In genomic region chr2:73218913-73219312, GRCm38 (mm10) we compare ENCODE assay signal across 8 mouse cellular contexts. TPM values are rescaled to one million over a fixed set of nuclear protein-coding genes. Genes with fewer than 3 reads are reported as not detected.
DNase-seq lines count a peak whose midpoint lies in the region; ATAC-seq lines count a peak whose summit lies in the region.

Gene Ola1, minus strand, starts transcription at chr2:73218924.

- no peaks in the 10 kb centered on the region for H3K4me1 ChIP-seq in neural tube, embryonic 11.5 days (ENCODE audit: control insufficient read depth, insufficient read depth, low read length)
- 0 out of 2 replicates have a peak, but pooled peaks cover 2% of the 10 kb centered on the region for H3K4me1 ChIP-seq in forebrain, embryonic 14.5 days (ENCODE audit: control insufficient read depth, insufficient read depth, low read length)
- H3K4me1 ChIP-seq in hindbrain, embryonic 11.5 days (replicated peaks; ENCODE audit: control insufficient read depth, insufficient read depth, low read length), result no peaks in the 10 kb centered on the region
- H3K4me1 ChIP-seq in liver, embryonic 13.5 days (replicated peaks), result peaks cover 4% of the 10 kb centered on the region

- no peak for DNase-seq in neural tube, embryonic 11.5 days (ENCODE audit: low spot score)
- DNase-seq in neural tube, embryonic 10.5 days (ENCODE audit: extremely low spot score, low spot score), result no peak
- DNase-seq in forebrain, embryonic 14.5 days (ENCODE audit: low spot score), result no peak
- DNase-seq in hindbrain, embryonic 11.5 days (ENCODE audit: low spot score), result no peak
- DNase-seq in liver, embryonic 13.5 days, result no peak
- no peak for DNase-seq in urinary bladder, postnatal 14 days (ENCODE audit: low spot score)
- no peak for DNase-seq in kidney, adult 8-10 months
- no peak for DNase-seq in embryo, embryonic 9.5 days (ENCODE audit: extremely low spot score)

- H3K9me3 ChIP-seq in neural tube, embryonic 11.5 days (ENCODE audit: control insufficient read depth, low read length), result no peaks in the 10 kb centered on the region
- no peaks in the 10 kb centered on the region for H3K9me3 ChIP-seq in forebrain, embryonic 14.5 days (replicated peaks; ENCODE audit: control insufficient read depth, low read length)
- H3K9me3 ChIP-seq in hindbrain, embryonic 11.5 days (ENCODE audit: control insufficient read depth, low read length), result no peaks in the 10 kb centered on the region
- H3K9me3 ChIP-seq in liver, embryonic 13.5 days (replicated peaks), result no peaks in the 10 kb centered on the region

- no peak within 1 kb of the TSS for H3K9ac ChIP-seq in neural tube, embryonic 11.5 days (ENCODE audit: low read length)
- no peak within 1 kb of the TSS for H3K9ac ChIP-seq in forebrain, embryonic 14.5 days (ENCODE audit: low read length)
- H3K9ac ChIP-seq in hindbrain, embryonic 11.5 days (ENCODE audit: low read depth, low read length), result no peak within 1 kb of the TSS
- no peak within 1 kb of the TSS for H3K9ac ChIP-seq in liver, embryonic 13.5 days

- H3K4me3 ChIP-seq in neural tube, embryonic 11.5 days (ENCODE audit: low read depth, low read length), result no peak within 1 kb of the TSS
- H3K4me3 ChIP-seq in forebrain, embryonic 14.5 days (ENCODE audit: low read depth, low read length), result no peak within 1 kb of the TSS
- H3K4me3 ChIP-seq in hindbrain, embryonic 11.5 days (ENCODE audit: low read depth, low read length), result no peak within 1 kb of the TSS
- no peak within 1 kb of the TSS for H3K4me3 ChIP-seq in liver, embryonic 13.5 days (replicated peaks)

- 84% methylated on average over 5 of the region's 5 CpGs for WGBS in neural tube, embryonic 11.5 days
- 91% methylated on average over 5 of the region's 5 CpGs for WGBS in forebrain, embryonic 14.5 days
- WGBS in hindbrain, embryonic 11.5 days, result 90% methylated on average over 5 of the region's 5 CpGs
- WGBS in liver, embryonic 13.5 days (ENCODE audit: insufficient replicate concordance), result 76% methylated on average over 5 of the region's 5 CpGs

- no peak within 1 kb of the TSS for H3K4me2 ChIP-seq in neural tube, embryonic 11.5 days (ENCODE audit: low read depth)
- no peak within 1 kb of the TSS for H3K4me2 ChIP-seq in forebrain, embryonic 14.5 days (ENCODE audit: low read length)
- no peak within 1 kb of the TSS for H3K4me2 ChIP-seq in hindbrain, embryonic 11.5 days (replicated peaks; ENCODE audit: low read depth, low read length)
- H3K4me2 ChIP-seq in liver, embryonic 13.5 days, result no peak within 1 kb of the TSS

- no peak within 1 kb of the TSS for H3K27ac ChIP-seq in neural tube, embryonic 11.5 days (ENCODE audit: low read depth, low read length)
- H3K27ac ChIP-seq in forebrain, embryonic 14.5 days (ENCODE audit: low read depth, low read length), result no peak within 1 kb of the TSS
- H3K27ac ChIP-seq in hindbrain, embryonic 11.5 days (ENCODE audit: low read depth, low read length), result no peak within 1 kb of the TSS
- no peak within 1 kb of the TSS for H3K27ac ChIP-seq in liver, embryonic 13.5 days

- no peaks in the 10 kb centered on the region for H3K36me3 ChIP-seq in neural tube, embryonic 11.5 days (ENCODE audit: control insufficient read depth, insufficient read depth, low read length)
- H3K36me3 ChIP-seq in forebrain, embryonic 14.5 days (ENCODE audit: control insufficient read depth, insufficient read depth, low read length), result no peaks in the 10 kb centered on the region
- no peaks in the 10 kb centered on the region for H3K36me3 ChIP-seq in hindbrain, embryonic 11.5 days (ENCODE audit: control insufficient read depth, insufficient read depth, low read length)
- H3K36me3 ChIP-seq in liver, embryonic 13.5 days, result no peaks in the 10 kb centered on the region

- ATAC-seq in neural tube, embryonic 11.5 days (ENCODE audit: insufficient read depth, low FRiP score, low TSS enrichment), result no peak
- ATAC-seq in forebrain, embryonic 14.5 days, result no peak
- no peak for ATAC-seq in hindbrain, embryonic 11.5 days (ENCODE audit: low FRiP score)
- no peak for ATAC-seq in liver, embryonic 13.5 days (ENCODE audit: low read depth)

- no peaks in the 10 kb centered on the region for H3K27me3 ChIP-seq in neural tube, embryonic 11.5 days (ENCODE audit: control insufficient read depth, insufficient read depth, low read length)
- no peaks in the 10 kb centered on the region for H3K27me3 ChIP-seq in forebrain, embryonic 14.5 days (replicated peaks; ENCODE audit: control insufficient read depth, insufficient read depth, low read length)
- no peaks in the 10 kb centered on the region for H3K27me3 ChIP-seq in hindbrain, embryonic 11.5 days (ENCODE audit: control insufficient read depth, insufficient read depth, low read length)
- H3K27me3 ChIP-seq in liver, embryonic 13.5 days, result no peaks in the 10 kb centered on the region

RNA-seq across cellular contexts. Expression of gene Ola1, which starts in this region (rescaled TPM):
- 93.3 and 98.5 TPM in 2 replicates for polyA plus RNA-seq in neural tube, embryonic 11.5 days (2014; fragmentation: Nextera tagmentation; extraction: Ambion mirVana)
- 80.9 and 92.9 TPM in 2 replicates for polyA plus RNA-seq in forebrain, embryonic 14.5 days (2014; fragmentation: Nextera tagmentation; extraction: Ambion mirVana)
- polyA plus RNA-seq in hindbrain, embryonic 11.5 days (2014; fragmentation: Nextera tagmentation; extraction: Ambion mirVana), result 97.6 and 100 TPM in 2 replicates
- polyA plus RNA-seq in liver, embryonic 13.5 days (2015; fragmentation: Nextera tagmentation; extraction: Ambion mirVana), result 67.1 and 82.1 TPM in 2 replicates
